Mouse (Mus musculus) central nervous system, embryonic 18 days (tissue): Measurements from ENCODE around the gene Nkd2. TPM values are rescaled to one million over a fixed set of nuclear protein-coding genes. Genes with fewer than 3 reads are reported as not detected.

ENCODE experiments used
- polyA plus RNA-seq: library from polyadenylated mRNA; depleted of rRNA; stranded (reverse); fragments of >200 nt; gene quantifications from 2 replicates; pipeline ENCODE4 v1.2.3, GENCODE M21; 2012; rRNA removed

Nkd2 gene
- polyA plus RNA-seq: 23.4 and 25.7 TPM in 2 replicates

DNA sequence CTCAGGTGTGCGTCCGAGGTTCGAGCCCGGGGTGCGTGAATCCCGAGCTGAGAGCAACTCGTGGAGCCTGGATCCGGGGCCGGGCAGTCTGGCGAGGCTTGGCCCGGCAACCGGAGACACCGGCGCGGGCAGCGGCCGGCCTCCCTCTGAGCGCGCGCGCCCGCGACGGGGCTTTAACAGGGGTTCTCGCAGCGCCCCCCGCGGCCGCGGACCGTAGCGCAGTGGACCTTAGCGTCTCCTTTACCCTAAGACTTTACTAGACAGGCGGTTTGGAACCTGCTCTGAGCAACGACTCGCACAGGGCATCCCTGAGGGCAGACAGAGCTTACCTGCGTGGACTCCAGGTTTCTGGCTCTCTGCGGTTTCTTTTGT is at the start of gene Nkd2:
Nkd2 (minus strand) TSS at position 167 of the 372 bp plus-strand sequence.

Other genes with a start within 250 kb of the Nkd2 start
- 137 and 138 TPM in 2 replicates for gene Clptm1l, start 243.6 kb downstream of the Nkd2 start, polyA plus RNA-seq
- gene Tert, start 220.7 kb downstream of the Nkd2 start, polyA plus RNA-seq: 14.6 and 14.8 TPM in 2 replicates
- gene Slc6a18, start 169.6 kb downstream of the Nkd2 start, polyA plus RNA-seq: not detected in 2 replicates
- 0.22 and 0.48 TPM in 2 replicates for gene Slc6a19, start 142.8 kb downstream of the Nkd2 start, polyA plus RNA-seq
- 11.9 and 13.4 TPM in 2 replicates for gene Slc12a7, start 114.5 kb downstream of the Nkd2 start, polyA plus RNA-seq
- 7.1 and 8.0 TPM in 2 replicates for gene Trip13, start 90.2 kb upstream of the Nkd2 start, polyA plus RNA-seq
- 150 and 154 TPM in 2 replicates for gene Brd9, start 90.2 kb upstream of the Nkd2 start, polyA plus RNA-seq
- not detected in 2 replicates for gene Zdhhc11, start 116.2 kb upstream of the Nkd2 start, polyA plus RNA-seq
- 23.6 and 27.7 TPM in 2 replicates for gene Tppp, start 161.8 kb upstream of the Nkd2 start, polyA plus RNA-seq
- 7.2 TPM in 2 replicates for gene Cep72, start 214.7 kb upstream of the Nkd2 start, polyA plus RNA-seq